Mouse (Mus musculus) heart, adult 2 months (tissue): ENCODE results near the gene Olfr91.

Source experiments
- CTCF ChIP-seq: fragments of 200-600 bp; IDR thresholded peaks from 2 replicates; pipeline ENCODE4 v1.8.1; 2022; ENCODE audit warnings: antibody characterized with exemption, mild to moderate bottlenecking, moderate library complexity
- EP300 ChIP-seq: fragments of 200-500 bp; IDR thresholded peaks from 2 replicates; pipeline ENCODE4 v1.6.1; 2011; ENCODE audit warnings: low read depth, low read length, control low read depth; ENCODE audit not compliant: insufficient read depth
- POLR2A ChIP-seq: fragments of 200-500 bp; IDR thresholded peaks from 2 replicates; pipeline ENCODE4 v1.6.1; 2011; ENCODE audit warnings: mild to moderate bottlenecking, low read depth, low read length, control low read depth; ENCODE audit not compliant: insufficient read depth

DNA sequence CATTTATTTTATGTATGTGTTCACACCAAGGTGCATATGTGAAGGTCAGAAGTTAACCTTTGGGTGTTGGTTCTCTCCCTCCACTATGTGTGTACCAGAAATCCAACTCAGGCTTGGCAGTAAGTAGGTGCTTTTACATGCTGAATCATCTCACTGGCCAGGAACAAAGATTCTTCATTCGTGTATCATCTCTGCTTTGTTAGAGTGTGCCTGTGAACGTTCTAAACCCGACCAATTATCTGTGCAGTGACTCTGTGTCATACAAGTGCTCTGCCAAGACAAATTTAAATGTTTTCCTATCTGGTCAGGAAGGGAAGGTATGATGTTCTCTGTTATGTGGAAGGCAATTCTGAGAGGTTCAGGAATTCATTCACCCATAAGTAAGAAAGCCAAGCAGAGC, 36.6 kb downstream of the Olfr91 start:
- no peak for TF ChIP-seq CTCF
- no peak for TF ChIP-seq POLR2A
- no peak for TF ChIP-seq EP300
